Mouse (Mus musculus) cortical plate, adult 2 months (tissue): ENCODE measurements around the gene H13.

Source experiments
- CTCF ChIP-seq: fragments of 200-500 bp; IDR thresholded peaks from 2 replicates; pipeline ENCODE4 v1.5.1; 2011; ENCODE audit warnings: mild to moderate bottlenecking, control low read depth, low read length; ENCODE audit not compliant: insufficient read depth; ENCODE audit errors: extremely low read depth
- POLR2A ChIP-seq: fragments of 200-500 bp; IDR thresholded peaks from 2 replicates; pipeline ENCODE4 v1.6.1; 2011; ENCODE audit warnings: mild to moderate bottlenecking, low read length, control low read depth; ENCODE audit not compliant: insufficient read depth; ENCODE audit errors: extremely low read depth

GRCm38 (mm10) chr2:152626774-152627591 lies 42.3 kb upstream of the H13 start, which contains the start of gene Rem1:
- TF ChIP-seq CTCF (no peak), POLR2A (no peak)
